ENCODE assay signal across 17 mouse cellular contexts in genomic region chr5:88939782-88940181, GRCm38 (mm10). TPM values are rescaled to one million over a fixed set of nuclear protein-coding genes. Genes with fewer than 3 reads are reported as not detected.
"Had no signal": no experiment of that assay in that cellular context is flagged by ENCODE, and none has a peak within 500 bp of the region (broad histone marks: within the 10 kb centered on the region; RNA-seq: fewer than 3 reads in every experiment).

No protein-coding gene starts in this region.

- H3K9ac ChIP-seq: limb, embryonic 13.5 days; liver, embryonic 12.5 days; liver, embryonic 15.5 days; stomach, embryonic 15.5 days had no signal

- H3K27me3 ChIP-seq: limb, embryonic 13.5 days; liver, embryonic 12.5 days; liver, embryonic 15.5 days; stomach, embryonic 15.5 days had no signal

- H3K27ac ChIP-seq: limb, embryonic 13.5 days; liver, embryonic 12.5 days; liver, embryonic 15.5 days; stomach, embryonic 15.5 days had no signal

- H3K4me1 ChIP-seq: liver, embryonic 15.5 days; stomach, embryonic 15.5 days had no signal

- H3K4me2 ChIP-seq: limb, embryonic 13.5 days; liver, embryonic 12.5 days; liver, embryonic 15.5 days; midbrain, embryonic 11.5 days; stomach, embryonic 15.5 days had no signal

- ATAC-seq: liver, embryonic 12.5 days had no signal

- H3K36me3 ChIP-seq: limb, embryonic 13.5 days; liver, embryonic 12.5 days; liver, embryonic 15.5 days; stomach, embryonic 15.5 days had no signal

- DNase-seq: kidney, adult 18-20 months; kidney, adult 9 months; kidney, postnatal 14 days; kidney, postnatal 4 days; left cerebral cortex, postnatal 4 days; lung, adult 2 months; lung, postnatal 14 days; lung, postnatal 4 days; midbrain, embryonic 14.5 days; thymus, postnatal 36 days had no signal

- H3K4me3 ChIP-seq: limb, embryonic 13.5 days; liver, embryonic 12.5 days; liver, embryonic 15.5 days; stomach, embryonic 15.5 days had no signal

- H3K9me3 ChIP-seq: limb, embryonic 13.5 days; liver, embryonic 12.5 days; liver, embryonic 15.5 days; stomach, embryonic 15.5 days had no signal

RNA-seq across cellular contexts. Expression of gene Slc4a4, which starts 53.2 kb away (rescaled TPM):
- total RNA-seq: megakaryocyte progenitor cell, adult 5-6 weeks; megakaryocyte-erythroid progenitor cell, adult 5-6 weeks had no signal
